Mouse (Mus musculus) cortical plate, adult 2 months (tissue): ENCODE measurements around the gene Gab2.

Source experiments
- CTCF ChIP-seq: fragments of 200-500 bp; IDR thresholded peaks from 2 replicates; pipeline ENCODE4 v1.5.1; 2011; ENCODE audit warnings: mild to moderate bottlenecking, control low read depth, low read length; ENCODE audit not compliant: insufficient read depth; ENCODE audit errors: extremely low read depth
- POLR2A ChIP-seq: fragments of 200-500 bp; IDR thresholded peaks from 2 replicates; pipeline ENCODE4 v1.6.1; 2011; ENCODE audit warnings: mild to moderate bottlenecking, low read length, control low read depth; ENCODE audit not compliant: insufficient read depth; ENCODE audit errors: extremely low read depth

GRCm38 (mm10) chr7:97081242-97081958 lies at the start of gene Gab2:
- no peak for TF ChIP-seq POLR2A
- no peak for TF ChIP-seq CTCF
